Mouse (Mus musculus): ENCODE measurements around the gene Cbx3.

The Cbx3 gene

GRCm38 (mm10) chr6:51470311-51471178 is at the start of gene Cbx3:
Gene Cbx3, plus strand, starts transcription at chr6:51470360.
- peak; percentile 97 for DNase-seq

DNA sequence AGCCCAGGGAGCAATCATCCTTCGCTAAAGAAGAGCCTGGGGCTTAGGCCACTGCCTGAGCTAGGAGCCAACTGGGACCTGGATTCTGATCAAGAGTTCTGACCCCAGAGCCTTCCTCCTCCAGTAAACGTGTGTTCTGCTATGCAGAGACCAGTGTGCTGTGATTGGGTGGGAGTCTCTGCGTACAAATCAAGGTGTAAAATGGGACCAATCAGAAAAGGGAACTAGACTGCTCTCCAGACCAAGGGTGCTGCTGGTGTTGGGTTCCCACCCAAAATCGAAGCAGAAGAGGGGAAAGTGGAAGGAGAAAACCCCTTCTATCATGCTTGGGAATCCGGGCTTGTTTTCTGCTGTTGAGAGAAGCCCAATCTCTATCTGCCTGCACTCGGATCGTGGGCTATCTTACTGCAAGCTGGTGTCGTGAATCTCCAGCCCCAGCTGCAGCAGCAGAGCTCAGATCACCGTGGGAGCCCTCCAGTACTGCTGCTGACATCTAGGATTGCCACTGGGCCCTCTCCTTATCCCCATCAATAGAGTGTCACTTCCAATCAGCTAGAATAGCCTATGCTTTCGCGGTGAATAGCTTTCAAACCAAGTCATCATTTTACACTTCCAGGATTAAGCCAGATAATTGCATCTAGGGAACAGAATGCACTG is 46.6 kb upstream of the Cbx3 start:
- no peak for DNase-seq

- no peak for DNase-seq
Observed at GRCm38 (mm10) chr6:51424537-51424936, 45.6 kb upstream of the Cbx3 start.

DNA sequence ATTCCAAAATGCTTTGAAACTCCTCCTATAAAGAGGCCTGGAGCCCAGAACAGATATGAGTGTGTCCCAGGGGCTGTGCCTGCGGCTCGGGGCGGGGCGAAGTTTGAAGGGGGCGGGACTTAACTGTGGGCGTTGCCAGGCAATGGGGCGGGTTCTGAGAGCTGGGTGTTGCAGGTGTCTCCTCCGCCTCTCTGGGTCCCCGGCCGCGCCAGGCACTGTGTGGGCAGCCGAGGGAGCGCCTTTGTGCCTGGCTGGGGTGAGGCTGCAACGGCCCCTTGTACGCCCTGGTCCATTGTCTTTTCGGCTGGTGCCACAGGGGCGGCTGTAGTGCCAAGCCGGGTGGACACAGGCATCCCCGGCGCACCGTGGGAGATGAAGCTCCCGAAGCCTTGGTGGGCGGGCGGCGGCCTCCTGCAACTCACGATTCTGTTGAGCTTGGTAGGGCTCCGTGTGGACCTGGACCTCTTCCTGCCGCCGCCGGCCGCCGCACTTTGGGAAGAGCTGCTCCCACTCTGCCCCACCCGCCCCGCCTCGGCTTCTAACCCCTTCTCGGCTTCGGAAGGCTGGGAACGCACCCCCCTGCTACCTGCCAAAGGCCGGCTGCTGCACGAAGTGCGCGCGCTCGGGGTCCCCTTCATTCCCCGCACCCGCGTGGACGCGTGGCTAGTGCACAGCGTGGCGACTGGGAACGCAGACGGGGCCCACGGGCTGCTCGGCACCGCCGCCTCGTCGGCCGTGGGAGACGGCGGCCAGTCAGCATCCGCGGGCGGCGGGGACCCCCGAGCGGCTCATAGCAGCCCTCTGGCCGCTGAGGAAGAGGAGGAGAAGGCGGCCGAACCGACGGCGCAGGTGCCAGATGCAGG is 37.4 kb upstream of the Cbx3 start, which contains the start of gene Nfe2l3:
Nfe2l3 (plus strand) TSS at position 136 of the 863 bp plus-strand sequence.
- peak; percentile 79 for DNase-seq

DNA sequence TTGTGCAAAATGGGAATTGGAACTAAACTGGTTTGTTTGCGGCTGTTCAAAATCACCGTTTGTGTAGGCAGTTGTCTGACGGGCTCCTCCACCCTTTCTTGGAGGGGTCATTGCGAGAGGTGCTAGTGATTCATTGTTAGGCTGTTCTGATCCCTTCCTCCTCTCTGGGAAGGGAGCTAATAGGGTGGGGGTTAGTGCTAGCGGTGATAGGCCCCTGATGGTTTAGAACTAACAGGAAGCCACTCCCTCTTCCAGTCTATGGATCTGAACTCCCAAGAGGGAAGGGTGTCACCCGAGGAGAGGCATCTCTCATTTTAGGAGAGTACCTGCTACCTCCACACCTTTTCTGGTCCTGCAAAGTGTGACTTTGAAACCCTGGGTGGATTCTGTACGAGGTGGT is 35.9 kb upstream of the Cbx3 start:
- no peak for DNase-seq

- no peak for DNase-seq
Observed at GRCm38 (mm10) chr6:51437665-51438064, 32.5 kb upstream of the Cbx3 start.

DNA sequence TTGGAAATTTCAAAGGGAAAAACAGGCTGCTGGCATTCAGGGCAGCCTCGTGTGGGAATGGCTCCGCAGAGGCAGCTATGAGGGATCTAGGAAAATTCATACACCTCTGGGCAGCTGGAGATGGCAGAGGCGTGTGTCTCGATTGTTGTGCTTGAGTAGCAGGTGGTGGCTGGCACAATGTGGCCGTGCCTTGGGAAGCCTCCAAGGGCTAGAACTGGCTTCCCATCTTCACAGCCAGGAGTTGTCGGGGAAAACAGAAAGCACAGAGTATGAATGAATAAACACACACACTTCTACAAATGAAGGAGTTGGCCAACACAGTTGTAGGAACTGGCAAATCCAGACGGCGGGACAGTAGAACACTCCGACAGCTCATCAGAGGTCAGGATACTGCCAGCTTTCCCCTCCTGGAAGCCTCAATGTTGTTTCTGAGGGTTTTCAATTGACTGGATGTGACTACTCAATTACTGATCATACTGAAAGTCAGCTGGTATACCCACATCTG is 31.3 kb upstream of the Cbx3 start:
- DNase-seq = no peak

DNA sequence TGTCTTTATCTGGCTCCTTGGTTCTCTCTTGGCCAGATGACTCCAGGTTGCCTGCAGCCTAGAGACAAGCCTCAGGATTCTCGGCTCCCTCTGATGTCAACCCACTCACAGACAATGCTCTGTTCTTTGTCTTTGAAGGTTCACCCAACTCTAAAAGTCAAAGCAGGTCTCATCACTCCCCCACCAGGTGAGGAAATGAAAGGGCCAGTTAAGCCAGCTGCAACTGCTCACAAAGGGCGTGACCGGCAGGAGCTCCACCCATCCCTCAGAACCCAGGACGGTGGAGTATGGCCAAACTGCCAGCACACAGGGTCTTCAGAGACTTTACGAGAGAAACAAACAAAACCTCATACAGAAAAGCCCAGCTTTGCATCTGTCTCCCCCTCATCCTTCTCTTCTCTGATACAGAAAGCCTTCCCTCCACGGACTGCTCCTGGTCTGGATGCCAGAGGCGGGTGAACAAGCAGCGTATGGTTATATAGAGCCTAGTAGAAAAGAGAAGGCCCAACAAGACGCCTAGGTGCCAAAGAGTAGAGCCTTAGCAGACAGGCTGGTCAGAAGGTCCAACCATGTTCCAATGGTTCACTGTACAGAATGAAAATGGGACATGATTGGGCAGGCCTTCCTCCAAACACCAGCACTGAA is 27.8 kb upstream of the Cbx3 start:
- DNase-seq = no peak

- DNase-seq = no peak
Observed at GRCm38 (mm10) chr6:51452927-51453503, 17.1 kb upstream of the Cbx3 start.

DNA sequence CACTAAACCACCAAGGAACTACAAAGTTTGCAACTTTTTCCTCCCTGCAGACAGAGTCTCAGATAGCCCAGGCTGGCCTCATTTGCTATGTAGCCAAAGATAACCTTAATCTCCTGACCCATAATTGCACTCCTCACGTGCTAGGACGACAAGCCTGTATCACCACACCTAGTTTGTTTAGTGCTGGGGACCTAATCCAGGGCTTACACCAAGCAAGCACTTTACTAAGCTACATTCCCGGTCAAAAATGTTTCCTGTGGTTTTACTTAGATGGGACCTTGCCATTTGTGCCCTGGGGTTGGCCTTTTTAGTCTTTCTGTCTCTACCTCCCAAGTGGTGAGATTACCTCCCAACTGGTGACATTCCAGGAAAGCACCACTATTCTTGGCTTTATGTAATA is 15.2 kb upstream of the Cbx3 start:
- no peak for DNase-seq

GRCm38 (mm10) chr6:51456198-51456597 is 14.0 kb upstream of the Cbx3 start:
- DNase-seq = no peak

DNA sequence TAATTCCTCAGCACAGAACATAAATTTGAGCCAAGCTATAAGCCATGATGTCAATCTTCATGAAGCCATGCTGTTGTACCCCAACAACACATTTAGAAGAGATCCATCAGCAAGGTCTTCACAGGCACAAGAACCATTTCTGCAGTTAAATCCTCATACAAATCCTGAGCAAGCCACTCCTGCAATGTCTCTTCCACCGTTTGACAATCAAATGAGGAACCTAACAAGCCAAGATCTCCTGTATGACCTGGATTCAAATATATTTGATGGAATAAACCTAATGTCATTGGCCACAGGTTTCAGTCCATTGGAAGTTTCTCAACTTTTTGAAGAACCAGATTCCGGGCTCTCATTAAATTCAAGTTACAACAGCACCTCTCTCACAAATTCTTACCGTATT is 12.9 kb upstream of the Cbx3 start:
- no peak for DNase-seq

- DNase-seq = no peak
Observed at GRCm38 (mm10) chr6:51457770-51458387, 12.3 kb upstream of the Cbx3 start.

DNA sequence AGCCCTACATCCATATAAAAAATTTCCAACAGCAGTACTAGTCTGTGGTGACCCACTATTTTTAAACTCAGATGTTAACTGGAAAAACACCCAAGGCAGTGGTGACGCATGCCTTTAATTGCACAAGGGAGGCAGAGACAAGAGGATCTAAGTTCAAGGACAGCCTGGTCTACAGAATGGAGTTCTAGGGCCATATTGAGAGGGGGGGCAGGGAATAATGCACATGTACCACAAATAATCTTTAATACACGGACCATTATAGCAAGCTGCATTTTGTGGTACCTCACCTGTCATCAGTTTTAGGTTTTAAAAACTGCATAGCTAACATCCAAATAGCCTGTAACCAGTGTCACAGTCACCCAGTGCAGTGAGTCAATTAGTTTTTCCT is 11.2 kb upstream of the Cbx3 start:
- DNase-seq = no peak

DNA sequence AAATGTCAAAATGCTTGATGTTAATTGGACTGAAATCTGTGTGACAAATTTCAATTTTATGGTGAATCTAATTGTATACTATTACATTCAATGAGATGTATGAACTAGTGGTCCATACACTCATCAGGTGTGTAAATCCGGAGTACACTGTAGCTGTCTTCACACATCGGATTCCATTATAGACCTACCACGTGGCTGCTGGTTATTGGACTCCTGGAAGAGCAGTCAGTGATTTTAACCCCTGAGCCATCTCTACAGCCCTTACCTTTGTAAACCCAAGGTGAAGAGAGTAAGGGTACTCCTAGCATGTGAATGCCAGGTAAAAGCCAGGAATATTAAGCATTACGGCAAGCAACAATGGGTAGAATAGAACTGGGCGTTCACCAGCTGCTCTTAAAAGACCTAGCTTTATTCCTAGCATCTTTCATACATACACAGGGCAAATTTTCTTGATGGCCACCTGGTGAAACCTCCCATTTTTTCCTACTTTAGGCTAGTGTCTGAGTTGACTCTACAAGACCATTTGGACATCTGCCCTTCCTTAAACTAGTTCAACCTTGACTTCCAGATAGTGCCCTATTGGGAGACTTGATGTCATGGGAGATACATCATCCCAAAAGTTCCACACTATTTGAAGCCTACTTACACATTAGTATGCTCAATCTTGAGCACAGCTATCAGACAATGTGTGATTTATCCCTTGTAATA is 10.7 kb upstream of the Cbx3 start:
- no peak for DNase-seq

DNA sequence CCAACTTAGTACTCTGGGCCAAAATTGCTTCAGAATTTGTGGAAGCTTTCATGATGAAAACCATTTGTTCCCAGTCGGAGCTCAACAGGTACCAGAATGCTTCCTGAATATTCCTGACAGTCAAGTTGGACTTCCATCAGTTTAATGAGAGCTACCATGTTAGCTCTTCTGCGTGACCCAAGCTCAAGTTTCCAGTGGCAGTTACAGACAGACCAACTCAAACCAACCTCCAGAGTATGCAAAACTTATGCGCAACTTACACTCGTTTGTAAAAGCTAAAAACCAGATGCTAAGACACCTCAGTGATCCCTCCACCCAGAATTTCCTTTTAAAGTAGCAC is 10.2 kb upstream of the Cbx3 start:
- DNase-seq = no peak

DNA sequence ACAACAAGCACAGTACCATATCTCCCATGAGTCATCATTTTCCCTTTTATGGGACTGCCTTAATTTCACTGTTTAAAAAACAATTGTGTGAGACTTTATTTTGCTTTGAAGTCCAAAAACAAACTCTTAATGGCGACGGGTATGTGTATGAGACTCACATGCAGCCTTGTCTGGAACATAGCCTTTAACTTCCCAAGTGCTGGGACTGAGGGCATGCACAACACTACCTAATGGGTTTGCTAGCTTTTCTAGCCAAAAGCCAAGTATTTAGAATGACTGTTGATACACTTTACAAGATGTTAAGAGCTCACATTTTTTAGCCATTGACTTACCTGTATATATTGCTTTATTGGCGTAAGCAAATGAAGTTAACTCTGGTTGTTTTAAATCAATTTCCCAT is 9.8 kb upstream of the Cbx3 start:
- no peak for DNase-seq

GRCm38 (mm10) chr6:51467649-51468048 is 2.5 kb upstream of the Cbx3 start:
- DNase-seq = peak; percentile 50

- peak; percentile 88 for DNase-seq
Observed at GRCm38 (mm10) chr6:51468891-51469561, 1.1 kb upstream of the Cbx3 start.

GRCm38 (mm10) chr6:51469715-51470310 is 347 bp upstream of the Cbx3 start, which contains the start of gene Hnrnpa2b1:
Gene Hnrnpa2b1, minus strand, starts transcription at chr6:51469894.
- peak; percentile 99 for DNase-seq
